Mouse (Mus musculus): ENCODE results near the gene Babam2.
"Not testable (repeated sequence)": the region's sequence is repeated elsewhere in the genome, so short reads cannot be mapped to it uniquely, and the experiment has no call there.

Gene Babam2

DNA sequence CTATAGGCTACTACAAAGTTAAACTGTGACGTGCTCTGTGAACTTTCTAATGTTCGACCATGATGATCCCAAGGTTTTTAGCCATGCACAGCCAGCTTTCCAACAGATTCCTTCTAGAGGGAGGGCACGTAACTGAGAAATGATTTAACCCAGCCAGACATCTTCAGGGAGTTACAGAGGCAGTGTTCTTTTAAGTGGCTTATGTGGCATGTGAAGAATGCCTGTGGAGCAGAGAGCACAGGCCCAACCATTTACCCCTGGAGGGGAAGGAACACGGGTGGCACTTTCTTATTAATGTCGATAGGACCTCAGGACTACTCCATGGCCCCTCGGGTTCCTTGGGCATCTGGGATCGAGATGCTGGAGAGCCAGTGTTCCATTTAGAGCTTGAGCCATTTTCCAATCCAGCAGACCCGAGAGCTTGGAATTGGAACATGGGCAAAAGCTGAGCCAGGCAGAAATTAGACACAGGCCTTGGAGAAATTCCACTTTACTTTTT lies 233.7 kb downstream of the Babam2 start:
- DNase-seq (ENCODE audit: low read depth in 2 of 2, low spot score in 2 of 2), result no peak

DNA sequence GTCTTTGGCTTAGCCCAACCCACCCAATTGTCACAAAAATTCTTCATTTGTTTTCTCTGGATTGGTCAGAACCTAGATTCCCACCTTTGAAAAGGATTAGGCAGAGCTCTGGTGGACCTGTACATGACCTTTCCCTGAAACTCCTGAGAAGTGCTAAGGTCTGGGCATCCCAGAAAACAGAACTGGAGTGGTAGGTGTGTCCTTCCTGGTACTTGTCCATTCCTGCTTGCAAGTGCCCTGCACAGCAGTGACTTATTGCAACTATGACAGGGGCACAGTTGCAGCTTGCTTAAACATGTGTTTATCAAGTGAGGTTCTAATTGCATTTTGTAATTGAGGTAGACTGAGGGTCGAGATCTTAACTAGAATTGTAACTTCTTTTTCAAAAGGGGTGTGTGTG lies 234.2 kb downstream of the Babam2 start:
- DNase-seq (ENCODE audit: low read depth in 2 of 2, low spot score in 2 of 2), result no peak

DNA sequence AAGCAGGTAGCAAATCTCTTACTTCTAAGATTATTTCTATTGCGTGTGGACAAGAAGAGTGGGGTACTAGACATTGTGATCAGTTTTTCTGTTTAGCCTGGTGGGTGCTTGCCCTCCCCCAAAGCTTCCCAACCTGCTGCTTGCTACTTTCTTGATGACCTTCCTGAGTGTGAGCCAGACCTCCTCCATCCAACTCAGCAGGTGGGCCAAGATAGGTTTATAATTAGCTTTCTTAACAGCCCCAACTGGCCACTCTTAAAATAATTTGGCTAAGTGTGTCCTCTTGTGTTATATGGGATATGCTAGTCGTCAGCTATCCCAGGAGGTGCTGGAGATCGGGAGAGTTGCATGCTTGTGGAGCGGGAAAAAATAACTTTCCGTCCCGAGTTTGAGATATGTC lies 235.8 kb downstream of the Babam2 start:
- DNase-seq (ENCODE audit: low read depth in 2 of 2, low spot score in 2 of 2), result no peak

DNA sequence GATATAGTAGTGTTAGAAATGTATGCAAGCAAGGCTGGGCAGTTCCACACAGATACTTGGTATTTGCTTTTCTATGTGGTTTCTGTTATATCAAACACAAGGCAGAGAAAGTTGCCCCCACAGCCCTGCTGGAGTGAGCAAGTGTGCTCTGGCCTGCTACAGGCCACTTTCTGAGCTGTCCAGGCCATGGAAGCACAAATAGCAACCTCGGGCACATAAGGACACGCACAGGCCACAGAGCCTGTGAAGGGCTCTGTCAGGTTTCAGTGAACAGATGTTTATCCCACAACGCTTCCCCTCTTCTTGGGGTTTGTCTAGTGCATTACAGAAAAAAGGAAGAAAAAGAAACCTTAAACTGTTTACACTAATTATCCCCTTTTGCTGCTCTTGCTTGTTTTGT lies 236.9 kb downstream of the Babam2 start:
- no peak for DNase-seq (ENCODE audit: low read depth in 2 of 2, low spot score in 2 of 2)

DNA sequence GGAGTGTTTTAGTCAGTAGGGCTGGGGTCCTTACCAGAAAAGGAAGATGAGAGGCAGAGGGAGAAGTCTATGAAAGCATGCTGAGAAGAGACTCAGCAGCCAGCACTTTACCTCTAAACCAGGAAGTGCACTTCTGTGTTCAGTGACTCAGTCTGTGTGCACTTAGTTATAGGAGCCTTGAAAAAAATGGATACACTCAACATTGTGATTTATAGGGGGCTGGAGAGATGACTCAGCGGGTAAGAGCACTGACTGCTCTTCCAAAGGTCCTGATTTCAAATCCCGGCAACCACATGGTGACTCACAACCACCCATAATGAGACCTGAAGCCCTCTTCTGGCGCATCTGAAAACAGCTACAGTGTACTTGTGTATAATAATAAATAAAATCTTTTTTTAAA lies 238.5 kb downstream of the Babam2 start:
- no peak for DNase-seq (ENCODE audit: low read depth in 2 of 2, low spot score in 2 of 2)

DNA sequence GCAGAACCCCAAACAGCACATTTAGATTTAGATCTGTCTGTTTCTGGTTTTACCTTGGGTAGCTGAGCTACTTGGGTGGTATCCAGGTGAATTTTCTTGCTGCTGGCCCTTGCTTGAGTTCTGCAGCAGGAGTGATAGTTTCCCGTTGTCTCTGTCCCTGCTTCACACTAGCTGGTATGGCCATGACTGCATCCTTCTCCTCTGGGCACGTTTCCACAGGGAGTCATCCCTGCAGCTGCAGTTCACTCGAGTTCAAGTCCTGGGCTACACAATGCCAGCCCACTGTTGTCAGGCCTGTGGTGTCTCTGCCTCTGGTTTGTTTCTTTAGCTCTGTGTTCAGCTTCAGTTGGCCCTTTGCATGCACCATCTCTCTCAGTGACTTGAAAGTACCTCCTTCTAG lies 239.0 kb downstream of the Babam2 start:
- DNase-seq (ENCODE audit: low read depth in 2 of 2, low spot score in 2 of 2), result no peak

DNA sequence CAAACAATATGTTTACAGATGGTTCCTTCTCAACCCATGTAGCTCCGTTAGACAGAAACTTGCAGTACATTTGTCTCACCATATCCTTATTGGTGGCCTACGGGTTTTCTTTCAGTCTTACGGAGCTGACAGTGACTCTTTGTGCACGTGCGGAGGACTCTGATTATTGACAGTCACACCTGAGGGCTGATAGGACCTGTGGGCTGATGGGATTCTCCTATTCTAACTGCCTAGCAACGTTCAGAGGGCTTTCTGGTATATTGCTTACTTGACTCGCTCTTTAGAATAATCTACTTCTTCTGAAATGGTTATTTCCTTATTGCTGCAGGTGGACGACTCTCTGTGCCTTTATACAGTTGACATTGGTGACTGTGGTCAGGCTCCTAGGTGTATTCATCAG lies 243.4 kb downstream of the Babam2 start:
- no peak for DNase-seq (ENCODE audit: low read depth in 2 of 2, low spot score in 2 of 2)

DNA sequence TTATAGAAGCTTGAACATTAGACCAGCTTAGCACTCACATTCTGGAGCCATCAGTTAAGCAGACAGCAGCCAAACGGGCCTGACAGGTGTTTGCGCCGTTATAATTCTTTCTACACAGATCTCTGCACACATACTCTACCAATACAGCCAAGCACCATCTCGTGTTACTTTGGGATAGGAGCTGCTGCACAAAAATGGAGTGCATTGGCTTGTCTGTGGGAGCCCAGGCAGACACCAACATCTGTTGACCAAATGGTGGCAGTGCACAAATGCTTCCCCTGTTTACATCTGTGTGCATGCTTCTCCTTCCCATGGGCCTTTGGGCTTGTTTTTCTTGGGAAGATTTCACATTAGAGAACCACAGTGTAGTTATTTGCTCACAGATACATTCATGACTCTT lies 249.7 kb downstream of the Babam2 start:
- no peak for DNase-seq (ENCODE audit: low read depth in 2 of 2, low spot score in 2 of 2)

DNA sequence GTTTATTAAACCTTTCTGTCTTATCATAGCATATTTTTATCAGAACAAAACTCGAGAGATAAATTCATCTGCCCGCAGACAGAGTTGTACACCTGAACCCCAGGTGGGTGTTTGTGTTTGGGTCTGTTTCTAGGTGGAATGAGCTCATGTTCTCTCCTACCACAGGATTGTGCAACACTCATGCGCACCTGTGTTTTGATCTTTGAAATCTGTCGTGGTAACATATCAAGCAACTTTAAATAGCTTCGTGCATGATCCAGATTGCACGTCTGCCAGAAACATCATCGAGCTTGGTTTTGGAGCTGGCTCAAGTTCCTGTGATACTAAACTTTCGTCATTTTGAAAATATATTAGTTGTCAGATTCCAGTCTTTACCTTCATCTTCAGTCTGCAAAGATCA lies 251.9 kb downstream of the Babam2 start:
- DNase-seq (ENCODE audit: low read depth in 2 of 2, low spot score in 2 of 2), result no peak

DNA sequence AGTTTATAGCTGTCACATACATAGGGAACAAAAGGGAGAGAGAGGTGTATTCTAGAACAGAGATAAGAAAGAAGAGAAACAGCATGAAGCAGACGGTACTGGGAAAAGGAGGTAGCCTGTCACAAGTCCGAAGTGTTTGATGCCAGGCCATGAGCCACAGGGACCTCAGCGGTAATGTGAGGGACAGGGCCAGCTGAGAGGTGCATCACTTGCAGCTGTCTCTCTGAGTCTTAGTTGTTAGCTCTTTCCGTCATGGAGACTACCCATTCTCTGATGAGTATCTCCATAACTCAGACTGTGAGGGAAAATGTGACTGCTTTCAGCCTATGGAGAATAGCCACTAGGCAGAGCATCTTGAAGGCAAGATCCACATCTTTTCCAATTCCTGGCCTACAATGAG lies 253.0 kb downstream of the Babam2 start:
- DNase-seq (ENCODE audit: low read depth in 2 of 2, low spot score in 2 of 2), result no peak

DNA sequence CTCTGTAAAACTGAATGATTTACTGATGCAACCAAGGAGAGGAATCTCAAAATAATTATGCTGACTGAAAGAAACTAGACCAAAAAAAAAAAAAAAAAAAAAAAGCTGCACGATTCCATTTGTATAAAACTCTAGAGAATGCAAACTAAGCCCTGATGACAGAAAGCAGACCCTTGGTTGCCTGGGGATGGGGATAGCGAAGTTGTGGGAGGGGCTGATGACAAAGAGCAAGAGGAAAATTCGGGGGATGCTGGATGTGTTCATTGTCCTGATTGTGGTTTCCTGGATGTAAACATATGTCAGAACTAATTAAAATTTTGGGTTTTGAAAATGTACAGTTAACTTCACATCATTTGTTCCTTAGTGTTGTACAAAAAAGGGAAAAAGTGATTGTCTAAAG lies 257.7 kb downstream of the Babam2 start:
- DNase-seq (ENCODE audit: low read depth in 2 of 2, low spot score in 2 of 2), result no peak

DNA sequence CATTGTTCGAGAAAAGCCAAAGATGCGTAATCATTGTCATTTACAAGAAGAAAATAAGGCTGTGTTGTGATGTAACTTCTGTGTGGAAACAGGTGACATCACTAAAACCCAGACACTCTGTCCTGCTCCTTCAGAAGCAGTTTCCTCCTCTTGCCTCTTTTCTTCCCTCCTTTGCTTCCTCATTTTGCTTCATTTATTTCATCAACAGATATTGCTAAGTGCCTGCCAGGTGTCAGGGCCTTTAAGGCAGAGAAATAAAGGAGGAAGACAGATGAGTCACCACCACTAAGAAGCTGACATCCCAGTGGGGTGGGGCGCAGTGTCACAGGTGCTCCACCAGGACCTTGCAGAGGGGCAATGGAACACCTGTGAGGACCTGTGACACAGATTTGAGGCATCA lies 258.9 kb downstream of the Babam2 start:
- no peak for DNase-seq (ENCODE audit: low read depth in 2 of 2, low spot score in 2 of 2)

DNA sequence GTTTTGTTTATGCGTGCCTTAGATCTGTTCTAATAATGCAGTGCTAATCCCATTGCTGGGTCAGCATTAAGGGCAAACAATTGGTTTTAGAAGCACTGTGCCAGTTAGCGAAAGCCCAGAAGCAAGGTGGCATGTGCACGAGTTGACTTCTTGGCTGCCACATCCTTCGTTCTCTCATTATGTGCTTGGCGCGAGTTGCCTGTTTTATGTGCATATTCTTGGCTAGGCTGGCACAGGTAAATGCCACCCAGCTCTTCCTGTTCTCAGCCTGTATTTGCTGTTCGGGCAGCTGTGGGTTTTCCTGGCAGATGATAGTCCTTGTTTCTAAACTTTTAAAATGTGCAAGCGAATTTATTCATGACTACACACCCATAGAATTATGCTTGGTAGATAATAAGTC lies 262.4 kb downstream of the Babam2 start:
- DNase-seq (ENCODE audit: low read depth in 2 of 2, low spot score in 2 of 2), result no peak

DNA sequence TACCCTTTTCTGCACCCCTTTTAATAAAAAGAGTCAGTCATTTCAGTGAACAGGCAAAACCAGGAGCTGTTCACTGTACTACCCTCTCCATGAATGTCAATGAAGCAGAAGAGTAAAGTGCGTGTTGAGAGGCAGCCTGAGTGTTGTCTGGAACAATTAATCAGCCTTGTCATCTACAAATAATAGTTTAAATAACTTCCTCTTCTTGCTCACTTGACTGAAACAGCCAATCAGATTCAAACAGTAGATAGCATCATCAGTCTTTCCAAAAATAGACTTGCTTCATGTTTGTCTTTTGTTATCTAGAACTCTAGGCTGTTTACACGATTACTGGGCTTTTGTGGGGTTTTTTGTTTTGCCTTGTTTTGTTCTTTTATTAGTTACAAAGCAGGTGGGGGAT lies 263.9 kb downstream of the Babam2 start:
- DNase-seq (ENCODE audit: low read depth in 2 of 2, low spot score in 2 of 2), result no peak

DNA sequence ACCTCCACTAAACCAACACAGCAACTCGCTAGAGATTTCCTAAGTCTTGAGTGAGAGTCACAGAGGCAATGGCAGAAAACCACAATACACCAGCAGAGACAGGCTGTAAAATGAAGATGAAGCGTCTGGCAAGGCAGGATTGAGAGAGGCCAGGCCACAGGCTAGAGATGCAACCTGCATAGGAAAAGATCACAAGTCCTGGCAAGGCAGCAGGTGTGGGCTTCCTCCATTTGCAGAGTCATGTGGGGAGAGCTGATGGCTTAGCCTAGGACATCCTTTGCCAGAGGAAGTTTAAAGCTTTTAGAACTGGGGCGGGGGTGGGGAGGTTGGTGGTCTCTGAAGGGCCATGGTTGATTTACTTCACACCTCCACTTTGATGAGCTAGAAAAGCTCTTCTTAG lies 264.9 kb downstream of the Babam2 start:
- DNase-seq (ENCODE audit: low read depth in 2 of 2, low spot score in 2 of 2), result no peak

DNA sequence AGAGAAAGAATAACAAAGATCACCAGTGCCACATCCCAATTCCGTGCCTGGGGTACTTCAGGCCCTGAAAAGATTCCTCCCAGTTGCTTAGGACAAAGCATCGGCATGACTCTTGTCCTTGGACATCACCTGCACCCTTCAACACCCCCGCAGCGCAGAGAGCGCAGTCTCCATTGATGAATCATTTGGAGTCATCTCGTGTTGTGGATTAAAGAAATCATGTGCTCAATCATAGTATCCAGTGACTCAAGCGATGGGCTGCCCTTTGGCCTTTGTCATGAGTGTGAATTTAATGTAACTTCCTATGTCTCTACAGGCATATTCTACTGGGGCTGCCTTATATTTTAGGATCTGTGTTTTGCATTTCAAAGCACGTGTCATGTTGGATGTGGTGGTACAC lies 265.9 kb downstream of the Babam2 start:
- DNase-seq (ENCODE audit: low read depth in 2 of 2, low spot score in 2 of 2), result no peak

DNA sequence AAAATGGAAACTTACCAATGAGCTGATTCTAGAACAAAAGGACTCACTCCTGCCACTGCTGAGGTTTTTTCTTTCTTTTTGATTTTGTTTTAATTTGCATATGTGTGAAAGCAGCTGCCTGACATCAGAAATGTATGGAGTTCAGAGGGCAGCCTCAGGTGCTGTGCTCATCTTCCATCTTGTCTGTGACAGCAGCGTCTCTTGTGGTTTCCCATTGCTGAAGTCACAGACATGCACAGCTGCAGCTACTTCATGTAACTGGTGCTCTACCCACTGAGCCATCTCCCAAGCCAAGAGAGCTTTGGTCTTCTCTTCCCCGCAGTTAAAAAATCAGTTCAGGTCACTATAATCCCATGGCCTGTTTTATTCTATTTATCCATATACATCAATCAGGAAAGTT lies 266.4 kb downstream of the Babam2 start:
- no peak for DNase-seq (ENCODE audit: low read depth in 2 of 2, low spot score in 2 of 2)

DNA sequence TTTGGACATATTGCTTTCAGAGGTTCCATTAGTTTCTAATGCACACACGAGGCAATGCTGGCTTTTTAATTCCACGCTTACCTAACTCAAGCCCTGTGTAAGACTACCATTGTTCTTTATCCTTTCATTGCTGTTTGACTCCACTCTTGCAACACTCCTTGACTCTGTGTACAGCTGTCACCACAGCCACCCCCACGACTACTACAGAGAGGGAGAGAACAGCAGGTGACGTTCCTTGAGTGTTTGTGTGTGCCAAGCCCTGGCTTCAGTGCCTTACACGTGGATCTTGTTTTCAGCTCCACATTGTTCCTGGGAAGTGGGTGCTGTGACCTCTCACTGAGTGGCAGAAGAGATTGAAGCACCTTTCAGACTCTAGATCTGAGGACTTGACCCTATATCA lies 269.3 kb downstream of the Babam2 start:
- DNase-seq (ENCODE audit: low read depth in 2 of 2, low spot score in 2 of 2), result no peak

DNA sequence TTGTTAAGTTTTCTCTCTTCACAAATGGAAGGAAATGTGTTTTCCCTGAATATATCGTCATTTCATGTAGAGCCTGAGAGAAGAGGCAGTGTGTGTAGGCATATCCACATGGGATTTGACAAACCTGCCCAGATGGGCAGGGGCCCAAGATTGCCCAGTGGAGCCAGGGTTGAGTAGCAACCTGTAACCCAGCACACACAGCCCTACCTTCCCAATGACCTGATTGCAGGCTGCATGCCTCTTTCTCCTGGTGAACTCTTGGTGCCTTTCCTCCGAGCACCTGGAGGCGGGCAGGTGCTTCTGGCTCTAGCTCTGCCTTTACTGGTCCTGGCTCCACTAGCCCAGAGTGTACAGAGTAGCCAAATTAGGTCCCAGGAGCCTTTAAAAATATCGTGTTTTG lies 270.0 kb downstream of the Babam2 start:
- no peak for DNase-seq (ENCODE audit: low read depth in 2 of 2, low spot score in 2 of 2)

DNA sequence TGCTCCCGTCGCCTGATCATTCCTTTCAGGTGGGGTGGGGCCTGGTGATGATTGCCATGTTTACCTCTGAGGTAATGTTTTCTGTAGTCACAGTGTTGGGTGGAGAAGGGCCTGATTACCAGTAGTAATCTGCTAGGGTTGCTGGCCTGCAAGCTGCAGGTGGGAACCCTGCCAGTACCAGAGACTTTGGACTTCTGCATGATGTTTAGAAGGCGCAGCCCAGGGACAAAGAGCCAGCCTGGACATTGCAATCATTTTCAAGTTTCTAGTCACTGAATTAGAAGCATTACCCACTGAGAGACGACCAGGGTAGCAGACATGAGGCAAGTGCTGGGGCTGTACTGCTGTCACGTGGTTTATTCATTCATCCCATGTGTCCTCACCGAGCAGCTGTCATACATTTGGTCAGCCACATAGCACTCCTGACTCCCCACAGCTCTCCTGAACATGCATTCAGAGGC lies 270.6 kb downstream of the Babam2 start:
- DNase-seq (ENCODE audit: low read depth in 2 of 2, low spot score in 2 of 2), result no peak

DNA sequence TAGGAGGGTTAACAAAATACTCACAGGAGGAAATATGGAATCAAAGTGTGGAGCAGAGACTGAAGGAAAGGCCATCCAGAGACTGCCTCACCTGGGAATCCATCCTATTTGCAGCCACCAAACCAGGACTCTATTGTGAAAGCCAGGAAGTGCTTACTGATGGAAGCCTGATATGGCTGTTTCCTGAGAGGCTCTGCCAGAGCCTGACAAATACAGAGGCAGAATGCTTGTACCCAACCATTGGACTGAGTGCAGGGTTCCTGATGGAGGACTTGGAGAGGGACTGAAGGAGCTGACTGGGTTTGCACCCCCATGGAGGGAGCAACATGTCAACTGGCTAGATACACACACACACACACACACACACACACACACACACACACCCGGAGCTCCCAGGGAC lies 274.9 kb downstream of the Babam2 start:
- not testable (repeated sequence) for DNase-seq (ENCODE audit: low read depth in 2 of 2, low spot score in 2 of 2)

DNA sequence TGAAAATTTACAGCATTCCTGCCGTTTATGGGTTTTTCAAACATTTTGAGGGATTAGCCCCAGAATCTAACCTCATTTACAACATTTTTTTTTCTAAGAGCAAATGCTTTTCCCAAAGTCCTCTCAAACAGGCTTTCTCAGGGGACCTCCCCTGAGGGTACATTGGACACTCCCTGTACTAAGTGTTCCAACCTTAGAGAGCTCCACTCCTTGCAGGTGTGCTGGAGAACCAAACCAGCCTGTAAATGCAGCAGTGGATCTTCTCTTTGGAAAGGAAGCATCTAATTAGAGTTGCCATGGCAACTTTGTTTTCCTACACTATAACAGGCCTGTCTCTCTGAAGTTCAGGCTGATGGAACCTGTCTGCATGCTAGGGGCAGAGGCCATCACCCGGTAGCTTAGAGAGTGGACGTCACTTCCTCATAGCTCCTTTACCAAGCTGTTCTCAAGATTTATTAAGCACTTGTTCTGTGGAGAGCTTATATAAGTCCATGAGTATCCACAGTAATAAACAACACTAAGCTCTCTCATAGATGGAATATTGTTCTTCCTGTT lies 277.2 kb downstream of the Babam2 start:
- no peak for DNase-seq (ENCODE audit: low read depth in 2 of 2, low spot score in 2 of 2)

DNA sequence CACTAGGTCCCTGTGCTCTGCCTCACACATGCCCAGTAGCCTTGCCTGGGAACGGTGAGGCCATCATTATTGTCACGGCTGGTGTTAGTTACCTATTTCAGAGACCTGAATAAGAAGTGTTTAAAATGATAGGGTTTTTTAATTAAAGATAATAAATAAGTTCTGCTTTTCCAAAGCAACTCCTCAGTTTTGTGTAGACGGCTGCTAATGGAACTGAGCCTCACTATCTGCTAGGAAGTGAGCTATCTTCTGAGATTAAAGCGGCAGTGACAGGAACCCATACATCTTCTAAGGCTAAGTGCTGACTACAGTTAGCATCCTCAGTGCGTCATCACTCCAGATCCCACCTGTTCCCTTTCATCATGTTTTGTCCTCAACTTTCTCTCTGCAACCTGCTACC lies 284.6 kb downstream of the Babam2 start:
- no peak for DNase-seq (ENCODE audit: low read depth in 2 of 2, low spot score in 2 of 2)

DNA sequence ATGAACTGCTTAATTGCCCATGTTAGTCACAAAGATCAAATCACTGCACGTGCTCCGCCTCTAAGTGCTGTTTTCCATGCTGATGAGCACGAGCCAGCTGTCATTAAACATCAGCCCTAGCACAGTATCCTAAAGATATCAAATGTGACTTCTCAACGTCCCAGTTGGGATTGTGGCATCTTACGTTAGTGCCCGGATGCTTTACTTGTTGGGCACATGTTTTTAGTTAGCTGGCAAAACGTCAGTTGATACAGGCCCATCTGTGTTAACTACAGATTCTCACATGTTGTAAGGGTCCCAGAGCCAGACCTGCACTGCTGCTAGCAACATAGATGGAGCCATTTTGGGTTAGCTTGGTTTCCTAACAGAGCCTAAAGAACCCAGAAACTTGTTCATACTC lies 285.7 kb downstream of the Babam2 start:
- no peak for DNase-seq (ENCODE audit: low read depth in 2 of 2, low spot score in 2 of 2)
